Mouse (Mus musculus) layer of hippocampus, postnatal 14 days (tissue): ENCODE measurements around the gene Olfr115. TPM values are rescaled to one million over a fixed set of nuclear protein-coding genes. Genes with fewer than 3 reads are reported as not detected.

Experiments
- DNase-seq, 2 experiments: peaks; one replicate each; pipeline ENCODE4 v3.0.0; 2021 to 2022; ENCODE audit warnings: low spot score in 2 of 2, mixed read lengths in 1 of 2
- long read RNA-seq, 2 experiments: library from polyadenylated mRNA; stranded (forward); transcript quantifications; one replicate each; pipeline ENCODE4 v2.0.0; 2021
- total RNA-seq, 2 experiments: library from RNA; stranded (reverse); gene quantifications; 2 replicates each; pipeline ENCODE4 v1.2.3; 2021

Gene Olfr115
- not detected for total RNA-seq
- long read RNA-seq, experiment 1 = 0 reads
- long read RNA-seq, experiment 2 = 0 reads

- no peak for DNase-seq
These were observed at the start of gene Olfr115, which contains the start of gene Olfr116 for GRCm38 (mm10) chr17:37627009-37627408. Gene Olfr115, minus strand, starts transcription at chr17:37627109. Gene Olfr116, minus strand, starts transcription at chr17:37627199.

DNA sequence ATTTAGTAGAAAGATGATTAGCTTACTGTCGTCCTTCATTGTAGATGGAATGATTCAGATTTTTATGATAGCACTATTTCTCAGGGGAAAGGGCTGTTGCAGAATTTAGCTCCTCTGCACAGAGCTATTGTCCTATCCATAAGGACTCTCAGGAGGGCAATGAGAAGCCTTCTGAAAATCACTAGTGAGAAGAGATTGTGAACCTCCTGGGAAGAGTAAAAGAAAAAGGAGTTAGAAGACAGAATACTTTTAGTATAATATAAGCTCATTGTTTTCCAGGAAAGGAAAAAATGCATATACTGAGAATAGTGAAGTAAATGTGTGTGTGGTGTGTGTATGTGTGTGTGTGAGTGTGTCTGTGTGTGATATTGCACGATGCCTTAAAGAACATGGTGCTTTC is 39.8 kb upstream of the Olfr115 start, which contains the start of gene Olfr118:
TSS of gene Olfr118 (plus strand) at position 301 of the 400 bp plus-strand sequence.
- no peak for DNase-seq

DNA sequence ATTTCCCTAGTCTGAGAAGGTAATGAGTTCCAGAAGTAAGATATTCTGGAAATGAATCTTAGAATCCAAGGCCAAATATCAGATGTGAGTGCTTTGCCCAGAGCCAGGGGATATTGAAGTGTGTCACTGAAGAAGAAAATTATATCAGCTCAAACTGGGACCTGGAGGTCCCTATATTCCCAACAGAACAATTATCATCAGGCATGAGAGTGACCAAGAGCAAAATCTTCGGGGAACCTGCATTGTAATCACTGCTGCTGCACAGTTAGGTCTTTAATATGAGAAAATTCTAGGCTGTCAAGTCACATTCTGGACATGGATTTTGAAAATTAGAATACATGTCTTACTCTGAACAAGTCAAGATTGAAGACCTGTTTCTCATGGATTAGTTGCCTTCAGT is 36.8 kb upstream of the Olfr115 start, which contains the start of gene Olfr117:
TSS of gene Olfr117 (minus strand) at position 101 of the 400 bp plus-strand sequence.
- DNase-seq = no peak

GRCm38 (mm10) chr17:37592643-37593042 is 34.3 kb downstream of the Olfr115 start, which contains the start of gene Olfr114:
Gene Olfr114, minus strand, starts transcription at chr17:37592743.
- no peak for DNase-seq

- DNase-seq = no peak
These were observed 49.3 kb downstream of the Olfr115 start, which contains the start of gene Olfr113 for GRCm38 (mm10) chr17:37577563-37577962. Gene Olfr113, minus strand, starts transcription at chr17:37577663.

DNA sequence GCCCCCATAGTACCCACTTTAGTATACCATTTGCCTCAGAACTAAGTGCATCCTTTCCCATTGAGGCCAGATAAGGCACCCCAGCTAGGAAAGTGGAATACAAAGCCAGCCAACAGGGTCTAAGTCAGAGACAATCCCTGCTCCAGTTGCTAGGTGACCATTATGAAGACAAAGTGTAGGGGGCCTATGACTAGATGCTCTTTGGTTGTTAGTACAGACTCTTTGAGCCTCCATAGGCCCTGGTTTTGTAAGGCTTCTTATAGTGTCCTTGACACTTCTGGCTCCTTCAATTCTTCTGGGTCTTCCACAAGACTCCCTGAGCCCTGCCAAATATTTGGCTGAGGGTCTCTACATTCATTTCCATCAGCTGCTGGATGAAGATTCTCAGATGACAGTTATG is 57.6 kb downstream of the Olfr115 start, which contains the start of gene Olfr112:
TSS of gene Olfr112 (minus strand) at position 101 of the 400 bp plus-strand sequence.
- no peak for DNase-seq

Other genes with a start within 250 kb of the Olfr115 start
- not detected for gene Olfr105-ps, start 248.1 kb downstream of the Olfr115 start, total RNA-seq
- not detected for gene Olfr106-ps, start 236.7 kb downstream of the Olfr115 start, total RNA-seq
- under 1 TPM in 1 of 2 experiments, not detected in 1; 0.10 TPM for gene Olfr107, start 227.9 kb downstream of the Olfr115 start, total RNA-seq
- not detected for gene Olfr108, start 181.6 kb downstream of the Olfr115 start, total RNA-seq
- gene Olfr109, start 168.2 kb downstream of the Olfr115 start, total RNA-seq = not detected
- gene H2-M2, start 143.6 kb downstream of the Olfr115 start, total RNA-seq = not detected
- gene Olfr110, start 134.6 kb downstream of the Olfr115 start, total RNA-seq = not detected
- not detected for gene Olfr111, start 119.1 kb downstream of the Olfr115 start, total RNA-seq
- gene Olfr112, start 57.7 kb downstream of the Olfr115 start, total RNA-seq = not detected
- not detected for gene Olfr113, start 49.4 kb downstream of the Olfr115 start, total RNA-seq
- not detected for gene Olfr114, start 34.4 kb downstream of the Olfr115 start, total RNA-seq
- not detected for gene Olfr116, start 90 bp upstream of the Olfr115 start, total RNA-seq
- gene Olfr117, start 36.7 kb upstream of the Olfr115 start, total RNA-seq = not detected
- gene Olfr118, start 39.9 kb upstream of the Olfr115 start, total RNA-seq = not detected
- gene Olfr119, start 69.5 kb upstream of the Olfr115 start, total RNA-seq = not detected
- not detected for gene Olfr120, start 94.7 kb upstream of the Olfr115 start, total RNA-seq
- gene Olfr121, start 121.7 kb upstream of the Olfr115 start, total RNA-seq = not detected
- not detected for gene Olfr122, start 141.5 kb upstream of the Olfr115 start, total RNA-seq
- not detected for gene Olfr123, start 166.4 kb upstream of the Olfr115 start, total RNA-seq
- not detected for gene Olfr124, start 172.8 kb upstream of the Olfr115 start, total RNA-seq
- gene Olfr125, start 205.8 kb upstream of the Olfr115 start, total RNA-seq = not detected
- gene Olfr126, start 220.4 kb upstream of the Olfr115 start, total RNA-seq = not detected